Mouse (Mus musculus) 3T3-L1 (cell line): ENCODE data around the gene Htra2.

ENCODE experiments used
- DNase-seq: peaks from one replicate; pipeline ENCODE4 v3.0.0-alpha.2; 2015; ENCODE audit warnings: low read depth, low spot score

Htra2 gene

GRCm38 (mm10) chr6:83033249-83034185, 21.6 kb downstream of the Htra2 start, which contains the start of the genes Dok1 and Loxl3:
Gene Dok1 (minus strand): TSS chr6:83033471.
Gene Loxl3 (plus strand): TSS chr6:83034173.
- peak; percentile 94 for DNase-seq

- DNase-seq: peak; percentile 63
These were observed 22.3 kb downstream of the Htra2 start for GRCm38 (mm10) chr6:83032769-83033191.

DNA sequence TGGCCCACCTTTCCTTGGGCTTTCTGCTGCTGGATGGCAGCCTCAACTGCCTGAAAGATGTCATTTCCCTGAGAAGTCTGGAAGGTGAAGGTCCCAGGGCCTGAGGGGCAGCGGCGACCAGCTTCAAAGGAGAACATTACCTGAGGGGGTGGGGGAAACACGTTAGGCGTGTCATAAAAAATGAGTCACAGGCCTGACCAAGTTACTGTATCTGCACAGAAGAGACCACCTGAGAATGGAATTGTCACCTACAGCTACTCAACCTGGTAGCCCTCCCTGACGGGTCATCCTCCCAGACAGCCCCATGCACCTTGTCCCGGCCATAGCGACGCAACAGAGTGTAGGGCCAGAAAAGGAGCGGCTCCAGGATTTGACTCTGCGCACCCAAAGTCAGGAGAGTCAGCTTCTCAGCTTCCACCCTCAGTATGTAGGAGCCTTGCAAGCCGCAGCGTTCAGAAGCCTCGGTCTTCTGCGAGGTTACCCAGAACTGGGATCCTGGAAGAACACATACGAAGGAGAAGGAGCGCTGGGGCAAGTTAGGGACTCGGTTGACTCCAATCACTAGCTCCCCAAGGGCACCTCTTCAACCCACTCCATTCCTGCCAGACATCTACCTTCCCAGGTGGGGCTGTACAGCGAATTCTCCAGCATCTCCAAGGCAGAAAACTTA, 23.0 kb downstream of the Htra2 start:
- DNase-seq: no peak

DNA sequence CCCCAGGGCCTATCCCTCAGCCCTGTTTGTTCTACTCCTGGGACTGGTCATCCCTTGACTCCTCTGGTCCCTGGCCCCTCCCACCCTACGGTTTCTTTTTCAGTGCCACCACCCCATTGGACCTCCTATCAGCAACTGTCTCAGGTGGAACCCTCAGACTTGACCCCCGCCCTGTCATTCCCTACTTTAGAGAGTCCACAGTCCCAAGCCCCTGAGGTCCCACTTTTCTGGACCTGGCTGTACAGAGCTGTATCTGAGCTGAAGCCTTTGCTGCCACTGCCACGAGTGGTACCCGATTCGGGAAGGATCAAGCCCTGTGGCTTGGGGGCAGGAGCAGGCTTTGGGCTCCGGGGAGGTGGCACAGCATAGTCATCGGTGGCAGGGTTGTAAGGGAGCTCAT, 24.0 kb downstream of the Htra2 start:
- DNase-seq: no peak

- no peak for DNase-seq
These were observed 25.3 kb downstream of the Htra2 start for GRCm38 (mm10) chr6:83029777-83030176.

GRCm38 (mm10) chr6:83027706-83028105, 27.4 kb downstream of the Htra2 start:
- DNase-seq: peak; percentile 90

DNA sequence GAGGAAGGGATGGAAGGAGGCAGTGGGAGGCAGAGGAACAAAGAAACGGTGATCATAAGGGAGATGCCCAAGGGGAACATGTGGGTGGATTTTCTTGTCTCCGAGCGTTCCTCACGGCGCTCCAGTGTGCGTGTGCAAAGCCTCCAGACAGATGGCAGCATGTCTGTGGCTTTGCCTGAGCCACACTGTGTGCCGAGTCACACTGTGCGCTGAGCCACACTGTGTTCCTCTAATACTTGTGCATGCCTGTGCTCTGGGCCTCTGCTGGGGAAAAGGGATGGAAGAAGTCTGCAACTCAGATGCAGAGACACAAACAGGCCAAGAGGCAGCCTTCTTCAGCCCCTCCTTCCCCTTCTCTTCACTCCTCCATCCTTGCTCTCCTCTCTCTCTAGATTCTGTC, 27.8 kb downstream of the Htra2 start:
- no peak for DNase-seq

DNA sequence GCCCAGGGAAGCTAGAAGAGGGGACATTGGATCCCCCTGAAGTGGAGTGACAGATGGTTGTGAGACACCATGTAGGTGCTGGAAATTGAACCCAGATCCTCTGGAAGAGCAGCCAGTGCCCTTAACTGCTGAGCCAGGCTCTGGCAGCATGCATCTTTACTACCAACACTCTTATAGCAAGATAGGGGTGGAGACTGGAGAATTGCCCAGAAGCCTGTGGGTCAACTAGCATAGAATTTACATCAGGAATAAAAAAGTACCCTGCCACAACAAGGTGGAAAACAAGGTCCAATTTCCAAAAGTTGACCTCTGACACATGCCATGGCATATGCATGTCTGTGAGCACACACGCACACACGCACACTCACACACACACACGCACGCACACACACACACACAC, 29.9 kb downstream of the Htra2 start:
- DNase-seq: peak; percentile 81

DNA sequence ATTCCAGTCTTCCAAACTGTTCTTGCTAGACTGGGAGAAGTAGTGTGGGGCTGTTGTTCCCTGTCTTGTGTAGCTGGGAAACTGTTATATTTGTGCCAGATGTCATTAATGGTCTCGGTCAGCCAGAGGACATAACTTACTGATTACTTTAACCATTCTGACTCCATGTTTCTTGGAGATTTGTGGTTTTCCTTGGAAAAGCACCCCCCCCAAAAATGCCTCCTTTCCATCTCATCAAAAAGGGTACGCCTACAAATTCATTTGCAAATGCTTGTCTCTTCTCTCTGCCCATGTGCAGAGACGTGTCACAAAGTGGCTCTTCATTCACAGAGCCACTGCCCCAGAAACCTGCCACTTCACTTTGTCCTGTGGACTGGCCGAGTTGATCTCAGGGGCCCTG, 30.7 kb downstream of the Htra2 start:
- peak; percentile 83 for DNase-seq

DNA sequence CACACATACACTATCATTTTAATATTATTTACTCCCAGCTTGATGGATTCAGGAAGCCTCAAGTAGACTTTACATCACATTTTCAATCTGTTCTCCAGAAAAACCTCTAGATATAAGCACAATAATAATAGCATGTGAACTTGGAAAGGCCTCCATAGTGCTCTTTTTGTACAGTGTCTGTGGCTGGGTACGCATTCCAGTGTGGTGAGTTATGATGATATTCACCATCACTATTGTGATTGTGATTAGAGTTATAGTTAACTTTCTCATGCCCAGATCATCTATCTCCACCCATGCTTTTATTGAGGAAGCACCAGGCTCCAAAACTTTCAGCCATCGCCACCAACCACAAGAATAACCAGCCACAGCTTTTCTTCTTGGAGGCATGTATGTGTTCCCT, 31.3 kb downstream of the Htra2 start:
- peak; percentile 83 for DNase-seq

DNA sequence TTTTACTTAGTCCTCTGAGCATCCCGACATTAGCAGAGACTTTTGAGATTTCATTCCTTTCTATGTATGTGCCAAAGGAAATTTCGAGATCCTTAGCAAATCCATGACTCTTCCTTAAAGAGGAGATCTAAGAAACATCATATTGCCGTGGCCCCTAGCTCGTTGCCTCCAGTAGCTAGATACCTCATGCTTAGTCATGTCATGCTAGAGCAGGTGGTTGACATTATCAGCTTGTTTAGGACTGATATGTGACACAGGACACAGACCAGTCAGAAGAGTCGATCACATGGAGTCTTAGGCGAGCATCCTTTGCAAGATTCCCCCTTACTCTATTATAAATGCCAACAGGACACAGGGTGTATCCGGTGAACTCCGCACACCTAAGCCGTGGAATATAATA, 32.1 kb downstream of the Htra2 start:
- DNase-seq: no peak

DNA sequence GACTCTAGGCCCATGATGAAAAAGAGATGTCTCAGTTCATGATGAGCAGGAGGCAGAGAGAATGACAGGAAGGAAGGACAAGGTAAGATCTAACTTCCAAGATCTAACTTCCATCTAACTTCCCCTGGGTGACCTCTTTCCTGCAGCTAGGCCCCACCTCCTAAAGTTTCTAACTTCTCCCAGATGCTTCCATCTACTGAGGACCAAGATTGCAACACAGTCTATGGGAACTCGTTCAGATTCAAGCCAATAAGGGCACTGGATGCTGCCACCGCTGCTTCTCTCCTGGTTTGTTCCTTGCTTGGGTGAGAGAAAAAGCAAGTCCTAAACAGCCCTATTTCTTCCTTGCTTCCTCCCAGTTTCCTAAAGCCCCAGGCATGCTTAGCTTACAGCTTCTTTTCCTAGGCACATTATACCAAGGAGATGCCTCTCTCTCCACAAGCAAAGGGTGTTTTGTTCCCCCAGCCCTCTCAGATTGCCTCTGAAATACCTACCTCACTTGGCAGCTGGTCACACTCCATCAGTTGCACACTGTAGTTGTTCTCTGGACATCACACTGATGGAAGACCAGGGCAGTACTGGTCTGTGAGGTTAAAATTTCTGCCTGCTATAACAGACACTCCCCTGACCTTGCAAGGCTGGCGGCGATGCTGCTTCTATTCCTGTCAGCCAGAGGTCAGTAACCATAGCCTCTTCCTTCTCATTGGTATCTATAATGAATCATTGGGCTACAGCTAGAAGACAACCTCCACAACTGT, 34.1 kb downstream of the Htra2 start:
- DNase-seq: no peak

GRCm38 (mm10) chr6:83020121-83020520, 35.0 kb downstream of the Htra2 start:
- no peak for DNase-seq

DNA sequence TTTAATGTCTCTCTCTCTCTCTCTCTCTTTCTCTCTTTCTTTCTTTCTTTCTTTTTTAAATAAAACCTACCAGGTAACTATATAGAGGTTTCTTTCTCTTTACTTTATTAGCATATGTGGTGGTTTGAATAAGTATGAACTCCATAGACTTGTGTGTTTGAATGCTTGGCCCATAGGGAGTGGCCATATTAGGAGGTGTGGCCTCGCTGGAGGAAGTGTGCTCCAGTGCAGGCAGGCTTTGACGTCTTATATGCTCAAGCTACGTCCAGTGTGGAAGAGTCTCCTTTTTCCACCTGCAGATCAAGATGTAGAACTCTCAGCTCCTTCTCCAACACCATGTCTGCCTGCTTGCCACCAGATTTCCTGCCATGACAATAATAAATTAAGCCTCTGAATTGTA, 36.0 kb downstream of the Htra2 start:
- DNase-seq: no peak

DNA sequence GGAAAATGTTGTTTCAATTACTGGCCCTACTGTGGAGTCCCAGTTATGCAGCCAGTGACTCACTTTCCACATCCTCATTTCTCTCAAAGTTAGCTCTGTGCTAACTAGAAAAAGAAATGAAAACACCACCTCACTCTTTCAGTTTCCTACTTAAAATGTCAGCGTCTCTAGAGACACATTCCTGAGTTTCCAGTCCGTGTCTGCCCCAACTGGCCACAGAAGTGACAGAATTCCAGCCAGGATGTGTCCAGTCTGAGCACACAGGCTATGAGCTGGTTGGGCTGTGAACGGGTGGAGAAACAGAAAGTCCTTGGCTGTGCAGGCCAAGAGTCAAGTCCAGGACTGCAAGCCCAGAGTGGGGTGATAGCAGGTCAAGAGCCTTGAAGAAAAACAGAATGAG, 37.9 kb downstream of the Htra2 start:
- peak; percentile 93 for DNase-seq

DNA sequence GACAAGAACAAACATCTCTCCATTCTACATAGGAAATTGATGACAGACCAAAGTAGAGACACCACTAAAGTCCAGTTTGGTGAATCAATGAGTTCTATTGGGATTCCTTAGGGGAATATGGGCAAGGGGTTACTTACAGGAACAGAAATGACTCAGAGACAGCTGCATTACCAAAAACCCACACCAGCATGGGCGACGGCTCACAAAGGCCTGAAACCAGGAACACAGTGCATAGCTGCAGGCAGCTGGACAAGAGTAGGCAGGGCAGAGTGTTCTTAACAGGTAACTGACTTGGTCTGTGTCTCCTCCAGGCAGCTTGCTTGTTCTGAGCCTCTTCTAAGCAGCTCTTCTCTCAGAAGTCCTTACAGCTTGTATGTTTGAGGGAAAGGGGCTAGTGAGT, 39.3 kb downstream of the Htra2 start:
- peak; percentile 57 for DNase-seq

DNA sequence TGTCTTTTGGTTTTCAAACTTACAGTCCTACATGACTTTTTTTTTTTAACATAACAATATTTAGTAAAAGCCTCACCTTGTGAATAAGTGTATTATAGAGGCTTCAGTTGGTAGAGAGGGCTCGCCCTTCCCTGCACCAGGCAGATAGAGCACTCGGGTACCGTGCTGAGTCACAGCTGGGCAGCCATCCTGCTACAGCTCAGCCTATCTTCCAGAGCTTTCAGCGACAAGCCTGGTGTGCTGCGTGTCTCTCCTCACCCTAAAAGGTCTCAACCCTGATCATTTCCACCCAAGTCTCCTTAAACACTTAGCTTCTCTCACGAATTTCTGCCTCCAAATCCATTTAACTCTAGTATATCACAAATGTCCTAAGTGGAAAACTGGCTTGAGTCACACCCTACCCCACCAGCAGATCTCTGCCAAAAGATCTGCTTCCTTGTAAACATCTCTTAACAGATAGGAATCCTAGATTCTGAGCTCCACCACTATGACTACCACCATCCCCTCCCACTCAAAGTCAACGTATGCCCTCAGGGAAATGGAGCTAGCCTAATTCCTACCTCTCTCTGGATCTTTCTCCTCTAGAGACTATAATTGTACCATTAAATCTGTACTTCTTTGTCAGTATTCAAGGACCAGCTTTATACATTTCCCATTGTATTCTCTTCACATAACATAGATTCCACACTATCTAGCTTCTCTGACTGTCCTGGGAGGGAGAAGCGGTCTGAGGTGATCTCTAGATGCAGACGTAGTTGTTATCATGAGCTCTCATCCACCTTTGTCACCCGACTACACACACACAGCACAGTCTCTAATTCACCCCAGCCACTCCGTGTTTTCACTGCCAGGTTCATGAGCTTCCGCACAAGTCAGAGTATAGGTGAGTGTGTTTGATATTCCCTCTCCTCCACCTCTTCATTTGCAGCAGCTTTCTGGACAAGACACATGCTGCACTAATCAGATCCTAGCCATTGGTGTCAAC, 40.3 kb downstream of the Htra2 start:
- peak; percentile 94 for DNase-seq

DNA sequence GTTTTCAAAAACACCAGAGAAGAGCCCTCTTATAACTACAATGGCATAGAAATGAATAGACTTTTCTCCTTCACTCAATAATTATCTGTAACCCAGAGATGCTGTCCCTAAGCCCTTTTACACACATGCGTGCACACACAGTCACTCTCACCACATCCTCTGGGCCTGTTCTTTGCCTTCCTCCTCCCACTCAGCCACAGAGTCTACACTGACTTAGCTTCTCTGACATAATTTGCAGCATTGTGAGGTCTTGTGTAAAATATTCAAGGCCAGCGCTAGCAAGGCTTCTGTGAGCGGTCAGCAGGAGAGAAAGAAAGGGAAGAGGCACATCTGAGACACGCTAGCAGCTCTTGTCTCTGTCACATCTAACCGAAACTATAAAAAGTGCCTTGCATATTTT, 41.6 kb downstream of the Htra2 start:
- peak; percentile 62 for DNase-seq

GRCm38 (mm10) chr6:83011756-83012155, 43.3 kb downstream of the Htra2 start:
- no peak for DNase-seq

- no peak for DNase-seq
These were observed 43.8 kb downstream of the Htra2 start for GRCm38 (mm10) chr6:83011255-83011654.

- DNase-seq: no peak
These were observed 45.1 kb downstream of the Htra2 start for GRCm38 (mm10) chr6:83010010-83010409.
